Mouse (Mus musculus): ENCODE measurements around the gene Tmem28. TPM values are rescaled to one million over a fixed set of nuclear protein-coding genes. Genes with fewer than 3 reads are reported as not detected.

Gene Tmem28
- polyA plus RNA-seq, 2 experiments: 0.56 to 1.1 TPM

GRCm38 (mm10) chrX:99873259-99873919 is 52.6 kb downstream of the Tmem28 start:
- no peaks in the 10 kb centered on the region for H3K27me3 ChIP-seq (ENCODE audit: control insufficient read depth, insufficient read depth, low read length)
- H3K4me3 ChIP-seq (replicated peaks; ENCODE audit: low read length): no peak overlapping the region
- H3K4me2 ChIP-seq (replicated peaks; ENCODE audit: low read depth, low read length, severe bottlenecking): no peak overlapping the region
- DNase-seq (ENCODE audit: low spot score) (no peak), ATAC-seq (ENCODE audit: low FRiP score, low read depth) (no peak)
- WGBS: 80% methylated on average over 2 of the region's 2 CpGs
- no peak overlapping the region for H3K9ac ChIP-seq (ENCODE audit: low read depth, low read length, severe bottlenecking)
- no peak overlapping the region for H3K27ac ChIP-seq (replicated peaks; ENCODE audit: low read depth, low read length)
- no peaks in the 10 kb centered on the region for H3K4me1 ChIP-seq (ENCODE audit: control insufficient read depth, insufficient read depth, low read length)
- no peak for TF ChIP-seq POLR2A (IDR thresholded peaks at IDR 0.05; ENCODE audit: borderline replicate concordance, extremely low read depth, insufficient read depth, insufficient read length)
- no peaks in the 10 kb centered on the region for H3K36me3 ChIP-seq (ENCODE audit: control insufficient read depth, insufficient read depth, low read length)
- H3K9me3 ChIP-seq (ENCODE audit: control insufficient read depth, low read length): no peaks in the 10 kb centered on the region

GRCm38 (mm10) chrX:99873920-99874296 is 53.1 kb downstream of the Tmem28 start:
- H3K4me1 ChIP-seq (ENCODE audit: control insufficient read depth, insufficient read depth, low read length): no peaks in the 10 kb centered on the region
- H3K4me2 ChIP-seq (replicated peaks; ENCODE audit: low read depth, low read length, severe bottlenecking): no peak overlapping the region
- H3K4me3 ChIP-seq (replicated peaks; ENCODE audit: low read length): no peak overlapping the region
- H3K27ac ChIP-seq (replicated peaks; ENCODE audit: low read depth, low read length): no peak overlapping the region
- H3K9ac ChIP-seq (ENCODE audit: low read depth, low read length, severe bottlenecking): no peak overlapping the region
- ATAC-seq (ENCODE audit: low FRiP score, low read depth) (no peak), DNase-seq (ENCODE audit: low spot score) (no peak)
- no peaks in the 10 kb centered on the region for H3K9me3 ChIP-seq (ENCODE audit: control insufficient read depth, low read length)
- 33% methylated on average over 4 of the region's 4 CpGs for WGBS
- TF ChIP-seq POLR2A (IDR thresholded peaks at IDR 0.05; ENCODE audit: borderline replicate concordance, extremely low read depth, insufficient read depth, insufficient read length): no peak
- H3K36me3 ChIP-seq (ENCODE audit: control insufficient read depth, insufficient read depth, low read length): no peaks in the 10 kb centered on the region
- no peaks in the 10 kb centered on the region for H3K27me3 ChIP-seq (ENCODE audit: control insufficient read depth, insufficient read depth, low read length)

- no peak for TF ChIP-seq POLR2A (IDR thresholded peaks at IDR 0.05; ENCODE audit: borderline replicate concordance, extremely low read depth, insufficient read depth, insufficient read length)
- Histone ChIP-seq H3K4me3 (replicated peaks; ENCODE audit: low read length) (no peak overlapping the region), H3K27ac (replicated peaks; ENCODE audit: low read depth, low read length) (no peak overlapping the region), H3K4me2 (replicated peaks; ENCODE audit: low read depth, low read length, severe bottlenecking) (no peak overlapping the region), H3K36me3 (ENCODE audit: control insufficient read depth, insufficient read depth, low read length) (no peaks in the 10 kb centered on the region), H3K9ac (ENCODE audit: low read depth, low read length, severe bottlenecking) (no peak overlapping the region), H3K4me1 (ENCODE audit: control insufficient read depth, insufficient read depth, low read length) (no peaks in the 10 kb centered on the region), H3K9me3 (ENCODE audit: control insufficient read depth, low read length) (no peaks in the 10 kb centered on the region), H3K27me3 (ENCODE audit: control insufficient read depth, insufficient read depth, low read length) (no peaks in the 10 kb centered on the region)
- ATAC-seq (ENCODE audit: low FRiP score, low read depth): no peak
- DNase-seq (ENCODE audit: low spot score): no peak
- WGBS: 73% methylated on average over 4 of the region's 4 CpGs
These were observed 56.0 kb downstream of the Tmem28 start for GRCm38 (mm10) chrX:99876781-99877180.

- ATAC-seq (ENCODE audit: low FRiP score, low read depth): no peak
- no peak for TF ChIP-seq POLR2A (IDR thresholded peaks at IDR 0.05; ENCODE audit: borderline replicate concordance, extremely low read depth, insufficient read depth, insufficient read length)
- Histone ChIP-seq H3K9ac (ENCODE audit: low read depth, low read length, severe bottlenecking) (no peak overlapping the region), H3K4me3 (replicated peaks; ENCODE audit: low read length) (no peak overlapping the region), H3K36me3 (ENCODE audit: control insufficient read depth, insufficient read depth, low read length) (no peaks in the 10 kb centered on the region), H3K4me1 (ENCODE audit: control insufficient read depth, insufficient read depth, low read length) (no peaks in the 10 kb centered on the region), H3K4me2 (replicated peaks; ENCODE audit: low read depth, low read length, severe bottlenecking) (no peak overlapping the region), H3K27me3 (ENCODE audit: control insufficient read depth, insufficient read depth, low read length) (no peaks in the 10 kb centered on the region), H3K9me3 (ENCODE audit: control insufficient read depth, low read length) (no peaks in the 10 kb centered on the region), H3K27ac (replicated peaks; ENCODE audit: low read depth, low read length) (no peak overlapping the region)
- WGBS: 53% methylated on average over 2 of the region's 2 CpGs
- DNase-seq (ENCODE audit: low spot score): no peak
These were observed 62.6 kb downstream of the Tmem28 start for GRCm38 (mm10) chrX:99883396-99883795.

Other genes starting within 250 kb of the Tmem28 start
- gene Eda, start 154.6 kb downstream of the Tmem28 start, polyA plus RNA-seq (2012; rRNA removed): 7.2 and 7.3 TPM in 2 replicates
- 5.2 and 5.3 TPM in 2 replicates for gene Eda, start 154.6 kb downstream of the Tmem28 start, polyA plus RNA-seq (2014; fragmentation: Nextera tagmentation; extraction: Ambion mirVana)